Mouse (Mus musculus) hindbrain, embryonic 12.5 days (tissue): ENCODE results near the gene Washc4. TPM values are rescaled to one million over a fixed set of nuclear protein-coding genes. Genes with fewer than 3 reads are reported as not detected.
"Not testable (repeated sequence)": the region's sequence is repeated elsewhere in the genome, so short reads cannot be mapped to it uniquely, and the experiment has no call there.

Source experiments
- ATAC-seq: fragments of 200-750 bp; cut with Nextera tagmentation; 2 replicates; pipeline ENCODE4 v1.8.0; 2017; ENCODE audit warnings: moderate TSS enrichment; ENCODE audit not compliant: low FRiP score
- H3K27ac ChIP-seq: fragments of 300-500 bp; sonication (generic); 2 replicates; pipeline ENCODE4 v1.5.1; 2016; ENCODE audit warnings: mild to moderate bottlenecking
- H3K27me3 ChIP-seq: fragments of 300-500 bp; sonication (generic); 2 replicates; pipeline ENCODE4 v1.6.1; 2016; ENCODE audit warnings: mild to moderate bottlenecking
- H3K36me3 ChIP-seq: fragments of 300-500 bp; sonication (generic); 2 replicates; pipeline ENCODE4 v1.6.1; 2016; ENCODE audit warnings: mild to moderate bottlenecking
- H3K4me1 ChIP-seq: fragments of 300-500 bp; sonication (generic); 2 replicates; pipeline ENCODE4 v1.6.1; 2016
- H3K4me2 ChIP-seq: fragments of 300-500 bp; sonication (generic); replicated peaks from 2 replicates; pipeline ENCODE4 v1.6.1; 2016; ENCODE audit warnings: mild to moderate bottlenecking
- H3K4me3 ChIP-seq: fragments of 300-500 bp; sonication (generic); 2 replicates; pipeline ENCODE4 v1.5.1; 2016; ENCODE audit warnings: mild to moderate bottlenecking
- H3K9ac ChIP-seq: fragments of 300-500 bp; sonication (generic); 2 replicates; pipeline ENCODE4 v1.6.1; 2016; ENCODE audit warnings: mild to moderate bottlenecking, moderate library complexity
- H3K9me3 ChIP-seq: fragments of 300-500 bp; sonication (generic); replicated peaks from 2 replicates; pipeline ENCODE4 v1.6.1; 2016; ENCODE audit warnings: mild to moderate bottlenecking
- WGBS: fragments of 180-500 bp; shearing (Covaris S2); methylation state at CpG from one replicate; pipeline ENCODE4 v1.1.7; 2016; 5-methylcytosine and 5-hydroxymethylcytosine counted together
- polyA plus RNA-seq: library from polyadenylated mRNA; unstranded; fragments of >200 nt; fragmentation: Nextera tagmentation; extraction: Ambion mirVana; gene quantifications from 2 replicates; pipeline ENCODE4 v1.2.1, GENCODE M21; 2016

The Washc4 gene
- polyA plus RNA-seq: 38.5 and 42.7 TPM in 2 replicates

GRCm38 (mm10) chr10:83543439-83544102 lies at the start of gene Washc4:
Washc4 (plus strand) TSS chr10:83543752.
- Histone ChIP-seq H3K4me2 (peak within 1 kb of the TSS; percentile 59), H3K9ac (peak within 1 kb of the TSS; percentile 89), H3K4me1 (peaks cover 15% of the 10 kb centered on the region), H3K36me3 (peaks cover 9% of the 10 kb centered on the region), H3K27ac (peak within 1 kb of the TSS; percentile 91), H3K4me3 (peak within 1 kb of the TSS; percentile 94), H3K27me3 (no peaks in the 10 kb centered on the region; the same call in 1 of the 2 replicates), H3K9me3 (no peaks in the 10 kb centered on the region)
- ATAC-seq: peak; percentile 99
- WGBS: 2% methylated on average over 42 of the region's 49 CpGs

DNA sequence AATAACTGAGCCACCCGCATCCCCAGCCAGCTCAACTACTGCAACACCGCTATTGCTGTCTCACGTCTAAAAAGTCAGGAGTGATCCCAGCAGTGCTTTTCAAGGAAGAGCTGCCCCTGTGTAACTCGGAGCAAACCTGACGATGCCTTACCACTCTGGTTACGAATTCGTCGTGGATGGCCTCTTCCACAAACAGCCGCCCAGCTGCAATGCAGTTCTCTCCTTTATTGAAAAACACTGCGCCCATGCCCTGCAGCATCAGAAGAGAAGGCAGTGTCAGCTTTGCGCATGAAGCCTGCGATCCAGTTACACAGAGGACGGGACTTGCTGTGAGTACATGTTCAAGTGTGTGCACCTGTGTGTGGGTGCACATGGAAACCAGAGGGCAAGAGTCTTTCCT lies 46.2 kb upstream of the Washc4 start:
- Histone ChIP-seq H3K9ac (no peak overlapping the region), H3K27me3 (no peaks in the 10 kb centered on the region), H3K4me2 (no peak overlapping the region), H3K9me3 (no peaks in the 10 kb centered on the region), H3K4me3 (no peak overlapping the region), H3K4me1 (no peaks in the 10 kb centered on the region), H3K27ac (no peak overlapping the region), H3K36me3 (peaks cover 40% of the 10 kb centered on the region)
- 91% methylated on average over 13 of the region's 13 CpGs for WGBS
- no peak for ATAC-seq

DNA sequence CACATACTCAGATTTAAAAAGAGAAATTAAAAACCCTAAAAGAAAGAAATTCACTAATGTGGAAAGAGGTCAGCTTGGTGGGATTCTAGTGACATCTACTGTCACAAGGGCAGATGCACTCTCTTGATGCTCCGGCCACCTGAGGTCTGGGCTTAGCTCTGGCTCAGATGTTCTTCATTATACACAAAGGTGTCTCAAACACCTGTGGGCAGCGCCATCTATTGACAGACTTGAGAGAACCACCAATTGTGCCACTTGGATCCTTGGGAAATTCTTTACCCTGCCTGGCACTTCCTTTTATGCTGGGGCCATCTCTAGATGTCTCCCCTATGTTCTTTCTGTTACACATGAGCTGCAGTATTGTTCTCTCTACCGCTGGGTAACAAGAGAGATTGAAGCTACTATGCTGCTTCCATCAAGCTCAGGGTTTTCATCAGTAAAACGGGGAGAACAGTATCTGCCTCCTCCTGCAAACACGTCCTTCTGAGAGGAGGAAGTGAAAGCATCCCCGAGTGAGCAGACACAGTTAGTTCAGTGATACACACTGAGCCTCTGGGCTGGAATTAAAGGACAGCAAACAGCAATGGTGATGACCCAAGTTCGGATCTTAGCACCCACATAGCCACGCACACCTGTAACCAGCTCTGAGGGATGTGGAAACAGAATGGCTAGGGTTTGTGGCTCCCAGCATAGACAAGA lies 34.4 kb upstream of the Washc4 start:
- Histone ChIP-seq H3K27me3 (no peaks in the 10 kb centered on the region), H3K4me2 (no peak overlapping the region), H3K4me3 (no peak overlapping the region), H3K4me1 (no peaks in the 10 kb centered on the region), H3K36me3 (peaks cover 50% of the 10 kb centered on the region), H3K9ac (no peak overlapping the region), H3K9me3 (no peaks in the 10 kb centered on the region), H3K27ac (no peak overlapping the region)
- ATAC-seq: no peak
- WGBS: 70% methylated on average over 8 of the region's 8 CpGs

- no peak overlapping the region for H3K9ac ChIP-seq
- no peaks in the 10 kb centered on the region for H3K4me1 ChIP-seq
- H3K36me3 ChIP-seq: peaks cover 51% of the 10 kb centered on the region
- H3K4me2 ChIP-seq: no peak overlapping the region
- no peak overlapping the region for H3K4me3 ChIP-seq
- no peak for ATAC-seq
- no peak overlapping the region for H3K27ac ChIP-seq
- H3K9me3 ChIP-seq: no peaks in the 10 kb centered on the region
- H3K27me3 ChIP-seq: no peaks in the 10 kb centered on the region
- 83% methylated on average over 5 of the region's 5 CpGs for WGBS
Observed at GRCm38 (mm10) chr10:83511304-83511703, 32.2 kb upstream of the Washc4 start.

DNA sequence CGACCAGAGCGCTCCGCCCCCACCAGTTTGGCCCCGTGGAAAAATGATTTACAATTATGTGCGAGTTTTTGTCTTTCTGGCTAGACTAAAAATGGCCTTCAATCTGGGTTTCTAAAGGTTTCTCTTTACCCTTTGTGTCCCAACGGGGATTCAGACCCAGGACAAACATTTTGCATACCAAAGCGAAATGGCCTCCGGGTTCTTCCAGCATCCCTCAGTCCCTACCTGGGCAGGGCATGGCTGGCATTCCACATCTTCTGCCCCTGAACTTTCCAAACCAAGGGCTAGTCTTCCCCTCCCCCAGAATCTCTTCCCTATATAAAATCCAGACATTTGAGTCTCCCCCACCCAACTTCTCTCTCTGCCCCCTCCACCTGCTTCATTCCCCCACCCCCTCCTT lies 29.8 kb upstream of the Washc4 start:
- ATAC-seq: no peak

DNA sequence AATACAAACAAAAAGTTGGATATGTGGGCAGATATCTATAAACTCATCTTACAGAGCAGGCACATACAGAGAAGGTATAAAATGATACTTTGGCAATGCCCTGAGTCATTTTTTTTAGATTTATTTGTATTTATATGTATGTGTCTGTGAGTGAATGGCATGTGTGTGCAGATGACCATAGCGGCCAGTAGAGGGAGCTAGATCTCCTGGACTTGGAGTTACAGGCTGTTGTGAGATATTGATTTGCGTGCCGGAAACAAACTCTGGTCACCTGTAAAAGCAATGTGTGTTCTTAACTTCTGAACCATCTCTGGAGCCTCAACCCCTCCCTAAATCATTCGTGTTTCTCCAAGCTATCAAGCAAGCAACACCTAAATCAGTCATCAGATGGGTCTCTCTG lies 22.6 kb upstream of the Washc4 start:
- Histone ChIP-seq H3K36me3 (peaks cover 68% of the 10 kb centered on the region), H3K27ac (no peak overlapping the region)

More for the DNA sequence above, 29.8 kb upstream of the Washc4 start:
- Histone ChIP-seq H3K9me3 (no peaks in the 10 kb centered on the region), H3K36me3 (peaks cover 57% of the 10 kb centered on the region), H3K4me1 (no peaks in the 10 kb centered on the region), H3K9ac (no peak overlapping the region), H3K4me3 (no peak overlapping the region), H3K27me3 (no peaks in the 10 kb centered on the region), H3K4me2 (no peak overlapping the region), H3K27ac (no peak overlapping the region)
- WGBS: 82% methylated on average over 8 of the region's 8 CpGs

DNA sequence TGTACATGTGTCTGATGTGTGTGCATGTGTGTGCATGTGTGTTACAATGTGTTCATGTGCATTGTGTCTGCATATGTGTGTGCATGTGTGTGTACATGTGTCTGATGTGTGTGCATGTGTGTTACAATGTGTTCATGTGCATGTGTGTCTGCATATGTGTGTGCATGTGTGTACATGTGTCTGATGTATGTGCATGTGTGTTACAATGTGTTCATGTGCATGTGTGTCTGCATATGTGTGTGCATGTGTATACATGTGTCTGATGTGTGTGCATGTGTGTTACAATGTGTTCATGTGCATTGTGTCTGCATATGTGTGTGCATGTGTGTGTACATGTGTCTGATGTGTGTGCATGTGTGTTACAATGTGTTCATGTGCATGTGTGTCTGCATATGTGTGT lies 19.3 kb upstream of the Washc4 start:
- not testable (repeated sequence) for ATAC-seq, H3K4me3 ChIP-seq, H3K4me2 ChIP-seq, H3K4me1 ChIP-seq, H3K9me3 ChIP-seq, H3K9ac ChIP-seq, H3K27me3 ChIP-seq, H3K27ac ChIP-seq
- peaks cover 49% of the 10 kb centered on the region for H3K36me3 ChIP-seq

More for the DNA sequence above, 22.6 kb upstream of the Washc4 start:
- WGBS: 81% methylated on average over 4 of the region's 4 CpGs
- H3K9me3 ChIP-seq: 0 out of 2 replicates have a peak, but pooled peaks cover 3% of the 10 kb centered on the region
- no peak for ATAC-seq
- no peak overlapping the region for H3K4me3 ChIP-seq
- H3K4me2 ChIP-seq: no peak overlapping the region
- no peaks in the 10 kb centered on the region for H3K4me1 ChIP-seq
- no peaks in the 10 kb centered on the region for H3K27me3 ChIP-seq
- H3K9ac ChIP-seq: no peak overlapping the region

- H3K9me3 ChIP-seq: no peaks in the 10 kb centered on the region
- no peak overlapping the region for H3K4me3 ChIP-seq
- 90% methylated on average over 6 of the region's 6 CpGs for WGBS
- H3K9ac ChIP-seq: no peak overlapping the region
- H3K4me1 ChIP-seq: 0 out of 2 replicates have a peak, but pooled peaks cover 5% of the 10 kb centered on the region
- no peaks in the 10 kb centered on the region for H3K27me3 ChIP-seq
- H3K4me2 ChIP-seq: no peak overlapping the region
- ATAC-seq: no peak
- peaks cover 11% of the 10 kb centered on the region for H3K36me3 ChIP-seq
- H3K27ac ChIP-seq: no peak overlapping the region
Observed at GRCm38 (mm10) chr10:83530384-83530967, 13.1 kb upstream of the Washc4 start.

DNA sequence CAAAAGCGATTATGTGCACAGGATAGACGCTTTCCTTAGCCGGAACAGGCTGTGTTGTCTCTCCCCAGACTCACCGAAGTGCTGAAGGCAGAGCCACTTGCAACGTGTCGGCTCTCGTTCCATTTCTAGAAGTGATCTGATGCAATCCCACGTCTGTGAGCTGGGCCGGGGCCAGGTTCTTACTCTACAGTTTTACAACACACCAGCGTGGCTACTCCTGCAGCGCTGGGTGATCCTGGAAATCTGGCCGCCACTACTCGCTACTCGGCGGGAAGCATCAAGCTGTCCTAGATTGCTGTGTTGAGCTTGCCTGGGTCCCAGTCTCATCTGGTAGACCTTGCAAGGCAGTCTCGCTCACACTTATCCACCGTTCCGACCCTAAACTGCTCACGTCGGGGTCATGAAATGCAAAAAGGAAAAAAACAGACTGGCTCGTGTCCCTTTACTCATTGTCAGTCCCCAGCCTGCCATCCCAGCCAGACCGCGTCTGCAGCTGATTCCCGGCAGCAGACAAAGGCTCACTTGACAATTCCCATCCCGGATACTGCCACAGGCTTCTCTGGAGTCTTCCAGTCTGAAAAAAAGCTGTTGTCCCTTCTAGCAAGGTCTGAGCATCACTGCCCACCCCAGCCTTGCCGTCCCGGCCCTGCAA lies 10.2 kb upstream of the Washc4 start:
- 5% methylated on average over 27 of the region's 27 CpGs for WGBS
- H3K36me3 ChIP-seq: no peaks in the 10 kb centered on the region
- H3K27ac ChIP-seq: peak overlapping the region; percentile 88
- ATAC-seq: peak; percentile 75
- H3K4me1 ChIP-seq: 0 out of 2 replicates have a peak, but pooled peaks cover 5% of the 10 kb centered on the region
- 0 out of 2 replicates have a peak, but pooled peaks cover 5% of the 10 kb centered on the region for H3K27me3 ChIP-seq
- H3K4me2 ChIP-seq: peak overlapping the region; percentile 94
- H3K9me3 ChIP-seq: no peaks in the 10 kb centered on the region
- H3K4me3 ChIP-seq: peak overlapping the region; percentile 62
- peak overlapping the region; percentile 77 for H3K9ac ChIP-seq

GRCm38 (mm10) chr10:83533910-83534283 lies 9.7 kb upstream of the Washc4 start, which contains the start of gene Aldh1l2:
Aldh1l2 (minus strand) TSS chr10:83534140.
- Histone ChIP-seq H3K9me3 (no peaks in the 10 kb centered on the region), H3K27me3 (0 out of 2 replicates have a peak, but pooled peaks cover 5% of the 10 kb centered on the region), H3K4me3 (peak within 1 kb of the TSS; percentile 62), H3K36me3 (no peaks in the 10 kb centered on the region), H3K9ac (peak within 1 kb of the TSS; percentile 77), H3K4me2 (peak within 1 kb of the TSS; percentile 94), H3K4me1 (0 out of 2 replicates have a peak, but pooled peaks cover 5% of the 10 kb centered on the region), H3K27ac (peak within 1 kb of the TSS; percentile 88)
- peak; percentile 98 for ATAC-seq
- WGBS: 1% methylated on average over 21 of the region's 21 CpGs

GRCm38 (mm10) chr10:83536436-83536835 lies 7.1 kb upstream of the Washc4 start:
- Histone ChIP-seq H3K4me3 (no peak overlapping the region), H3K27me3 (peaks cover 5% of the 10 kb centered on the region; the same call in 1 of the 2 replicates), H3K27ac (no peak overlapping the region), H3K9me3 (no peaks in the 10 kb centered on the region), H3K4me2 (no peak overlapping the region), H3K9ac (no peak overlapping the region), H3K4me1 (0 out of 2 replicates have a peak, but pooled peaks cover 5% of the 10 kb centered on the region), H3K36me3 (no peaks in the 10 kb centered on the region)
- no peak for ATAC-seq
- WGBS: 19% methylated on average over 1 of the region's 1 CpGs
